Mouse (Mus musculus) ES-Bruce4 (cell line): ENCODE data around the gene Ap2b1. TPM values are rescaled to one million over a fixed set of nuclear protein-coding genes. Genes with fewer than 3 reads are reported as not detected.
A peak's percentile ranks its signal among the peaks of the same experiment; 100 is the strongest.
"Not testable (repeated sequence)": the region's sequence is repeated elsewhere in the genome, so short reads cannot be mapped to it uniquely, and the experiment has no call there.

ENCODE experiments used
- H3K27ac ChIP-seq: 2 replicates; pipeline ENCODE4 v1.5.1; 2012; ENCODE audit warnings: low read length, inconsistent platforms; ENCODE audit not compliant: insufficient read depth
- H3K27me3 ChIP-seq: 2 replicates; pipeline ENCODE4 v1.6.1; 2012; ENCODE audit warnings: mild to moderate bottlenecking, low read length, inconsistent platforms; ENCODE audit not compliant: control insufficient read depth, poor library complexity, insufficient read depth, severe bottlenecking
- H3K36me3 ChIP-seq: 2 replicates; pipeline ENCODE4 v1.6.1; 2012; ENCODE audit warnings: inconsistent platforms, mild to moderate bottlenecking, low read length, moderate library complexity; ENCODE audit not compliant: control insufficient read depth, poor library complexity, insufficient read depth, severe bottlenecking
- H3K4me1 ChIP-seq: one replicate; pipeline ENCODE4 v1.8.1; 2011; ENCODE audit warnings: low read length; ENCODE audit not compliant: control insufficient read depth, insufficient read depth
- H3K4me3 ChIP-seq: 2 replicates; pipeline ENCODE4 v1.5.1; 2011; ENCODE audit warnings: low read depth, mild to moderate bottlenecking, low read length
- H3K9ac ChIP-seq: 2 replicates; pipeline ENCODE4 v1.6.1; 2012; ENCODE audit warnings: low read depth, mild to moderate bottlenecking, inconsistent platforms; ENCODE audit not compliant: poor library complexity, severe bottlenecking
- H3K9me3 ChIP-seq: replicated peaks from 2 replicates; pipeline ENCODE4 v1.6.1; 2012; ENCODE audit warnings: mild to moderate bottlenecking, low read length, inconsistent platforms; ENCODE audit not compliant: control insufficient read depth, poor library complexity, insufficient read depth, severe bottlenecking
- CTCF ChIP-seq: IDR thresholded peaks from one replicate; pipeline ENCODE4 v1.8.1; 2011; ENCODE audit warnings: low read depth, low read length
- EP300 ChIP-seq: IDR thresholded peaks from 2 replicates; pipeline ENCODE4 v1.6.1; 2011; ENCODE audit warnings: low read depth, low read length; ENCODE audit not compliant: insufficient read depth
- POLR2A ChIP-seq: IDR thresholded peaks from one replicate; pipeline ENCODE4 v1.8.1; 2011; ENCODE audit warnings: low read length; ENCODE audit not compliant: insufficient read depth
- polyA plus RNA-seq: library from polyadenylated mRNA; stranded (reverse); fragments of >200 nt; gene quantifications from 2 replicates; pipeline ENCODE4 v1.2.4, GENCODE M21; 2011; ENCODE audit warnings: low read depth; ENCODE audit not compliant: missing spikeins, insufficient read depth, insufficient read length

Gene Ap2b1
- polyA plus RNA-seq, 1 experiment = 196 TPM

- TF ChIP-seq EP300 (0 out of 2 replicates have a peak, but pooled peaks have one; percentile 17), CTCF (no peak)
- Histone ChIP-seq H3K9ac (no peak overlapping the region), H3K27me3 (no peaks in the 10 kb centered on the region), H3K4me1 (no peaks in the 10 kb centered on the region), H3K27ac (0 out of 2 replicates have a peak overlapping the region, but pooled peaks have one; percentile 83), H3K36me3 (no peaks in the 10 kb centered on the region; the same call in 1 of the 2 replicates), H3K4me3 (0 out of 2 replicates have a peak overlapping the region, but pooled peaks have one; percentile 2), H3K9me3 (no peaks in the 10 kb centered on the region)
These were observed 4.9 kb downstream of the Ap2b1 start for GRCm38 (mm10) chr11:83303751-83304150.

- no peak overlapping the region for H3K4me3 ChIP-seq
- no peak overlapping the region for H3K9ac ChIP-seq
- H3K36me3 ChIP-seq = no peaks in the 10 kb centered on the region; the same call in 1 of the 2 replicates
- H3K27me3 ChIP-seq = no peaks in the 10 kb centered on the region
- H3K27ac ChIP-seq = no peak overlapping the region
- TF ChIP-seq CTCF (no peak), EP300 (no peak), POLR2A (no peak)
- H3K9me3 ChIP-seq = no peaks in the 10 kb centered on the region
- no peaks in the 10 kb centered on the region for H3K4me1 ChIP-seq
These were observed 5.7 kb downstream of the Ap2b1 start for GRCm38 (mm10) chr11:83304485-83304884.

DNA sequence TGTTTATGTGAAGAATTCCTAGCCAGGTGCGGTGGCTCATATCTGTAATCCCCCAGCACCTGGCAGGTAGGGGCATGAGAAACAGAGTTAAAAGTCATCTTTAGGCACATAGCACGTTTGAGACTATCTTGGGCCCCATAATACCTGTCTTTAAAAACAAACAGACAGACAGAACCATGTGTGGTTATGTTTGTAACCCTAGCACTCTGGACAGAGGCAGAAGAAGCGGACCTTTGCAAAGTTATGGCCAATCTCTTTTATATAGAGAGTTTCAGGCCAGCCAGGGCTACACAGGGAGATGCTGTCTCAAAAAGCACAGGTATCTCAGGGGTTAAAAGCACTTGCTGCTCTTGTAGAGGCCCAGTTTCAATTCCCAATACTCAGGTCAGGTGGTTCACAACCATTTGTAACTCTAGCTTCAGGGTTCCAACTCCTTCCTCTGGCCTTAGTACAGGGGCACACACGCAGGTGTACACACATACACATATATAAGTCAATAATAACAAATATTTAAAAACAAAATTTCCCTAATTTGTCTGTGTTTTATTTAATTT is 8.0 kb downstream of the Ap2b1 start:
- TF ChIP-seq EP300 (no peak), CTCF (no peak), POLR2A (no peak)
- no peak overlapping the region for H3K27ac ChIP-seq
- H3K4me3 ChIP-seq = no peak overlapping the region
- H3K9me3 ChIP-seq = no peaks in the 10 kb centered on the region
- H3K36me3 ChIP-seq = peaks cover 3% of the 10 kb centered on the region; the same call in 1 of the 2 replicates
- H3K9ac ChIP-seq = no peak overlapping the region
- H3K4me1 ChIP-seq = no peaks in the 10 kb centered on the region
- H3K27me3 ChIP-seq = no peaks in the 10 kb centered on the region

DNA sequence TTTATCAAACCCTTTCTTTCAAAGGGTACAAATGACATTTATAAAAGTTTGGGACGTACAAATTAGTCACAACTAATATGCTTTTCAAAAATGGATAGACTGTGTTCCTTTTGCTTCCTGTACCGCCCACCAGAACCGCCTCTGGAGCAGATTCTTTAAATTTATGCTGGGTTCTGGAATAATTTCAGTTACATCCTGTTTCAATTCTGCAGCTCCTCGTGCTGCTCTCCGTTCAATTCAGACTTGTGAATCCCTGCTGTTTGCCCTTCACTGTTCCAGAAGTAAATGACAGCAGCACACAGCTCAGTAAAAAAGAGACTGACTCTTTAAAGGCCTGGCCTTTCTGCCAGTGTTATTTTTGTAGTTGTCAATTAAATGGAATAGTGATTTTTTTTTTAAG is 13.6 kb downstream of the Ap2b1 start:
- Histone ChIP-seq H3K4me3 (no peak overlapping the region), H3K9me3 (no peaks in the 10 kb centered on the region), H3K36me3 (peaks cover 13% of the 10 kb centered on the region), H3K9ac (no peak overlapping the region), H3K27ac (no peak overlapping the region), H3K4me1 (no peaks in the 10 kb centered on the region), H3K27me3 (no peaks in the 10 kb centered on the region)
- TF ChIP-seq EP300 (no peak), CTCF (no peak)

DNA sequence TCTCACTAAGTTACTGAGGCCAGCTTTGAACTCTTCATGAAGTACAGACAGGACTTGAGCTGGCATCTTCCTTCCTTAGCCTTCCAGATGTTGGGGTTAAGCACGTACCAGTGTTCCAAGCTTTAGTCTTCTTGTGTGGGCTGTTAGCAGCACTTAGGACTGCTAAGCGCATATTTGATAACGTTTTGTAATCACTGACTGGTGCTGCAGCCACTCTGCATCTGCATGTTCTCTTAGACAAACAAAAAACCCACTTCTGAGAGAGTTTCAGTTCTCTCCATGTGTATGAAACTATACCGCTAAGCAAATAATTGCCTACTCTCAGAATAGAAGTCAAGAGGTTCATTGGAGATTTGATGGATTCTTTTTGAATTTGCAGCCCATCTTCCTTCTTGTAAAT is 20.2 kb downstream of the Ap2b1 start:
- H3K4me3 ChIP-seq = no peak overlapping the region
- no peak overlapping the region for H3K9ac ChIP-seq
- H3K36me3 ChIP-seq = peaks cover 34% of the 10 kb centered on the region
- no peaks in the 10 kb centered on the region for H3K27me3 ChIP-seq
- H3K4me1 ChIP-seq = no peaks in the 10 kb centered on the region
- H3K9me3 ChIP-seq = no peaks in the 10 kb centered on the region
- TF ChIP-seq EP300 (no peak), POLR2A (no peak), CTCF (no peak)
- no peak overlapping the region for H3K27ac ChIP-seq

GRCm38 (mm10) chr11:83326692-83327091 is 27.9 kb downstream of the Ap2b1 start:
- H3K4me3 ChIP-seq, H3K27ac ChIP-seq: not testable (repeated sequence)
- peaks cover 48% of the 10 kb centered on the region for H3K36me3 ChIP-seq

More at GRCm38 (mm10) chr11:83326692-83327091, 27.9 kb downstream of the Ap2b1 start:
- not testable (repeated sequence) for H3K9me3 ChIP-seq, H3K9ac ChIP-seq, H3K4me1 ChIP-seq, H3K27me3 ChIP-seq
